Mouse (Mus musculus) c-Kit-negative CD71-positive TER-119-positive erythroid progenitor cells, embryonic 14.5 days (primary cell): ENCODE measurements around the gene Ccdc36.
A peak's percentile ranks its signal among the peaks of the same experiment; 100 is the strongest.

Source experiments
- DNase-seq: peaks from one replicate; pipeline ENCODE4 v3.0.0-alpha.2; 2013; ENCODE audit warnings: low read depth, low spot score

Gene Ccdc36

GRCm38 (mm10) chr9:108445125-108445524, 16.8 kb upstream of the Ccdc36 start:
- no peak for DNase-seq

GRCm38 (mm10) chr9:108441236-108441919, 13.1 kb upstream of the Ccdc36 start:
- no peak for DNase-seq

- DNase-seq: no peak
Observed at GRCm38 (mm10) chr9:108440485-108440884, 12.2 kb upstream of the Ccdc36 start.

DNA sequence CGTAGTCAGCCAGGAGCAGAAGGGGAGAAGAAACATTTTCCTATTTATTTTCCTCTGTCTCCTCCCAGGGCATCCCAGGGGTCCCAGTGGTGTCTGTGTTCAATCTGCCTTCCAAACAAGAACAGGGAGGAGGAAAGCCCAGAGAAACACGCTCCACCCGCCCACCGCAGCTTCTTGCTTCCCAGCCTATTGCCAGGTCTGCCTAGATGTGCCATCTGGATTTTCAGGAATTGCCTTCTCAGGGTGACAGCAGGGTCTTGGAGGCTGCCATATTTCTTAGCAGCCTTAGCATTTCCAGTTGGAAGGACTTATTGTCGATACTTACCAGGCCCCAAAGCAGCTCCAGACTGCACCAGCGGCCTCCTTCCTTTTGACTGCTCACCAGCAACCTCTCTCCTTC, 10.9 kb upstream of the Ccdc36 start:
- DNase-seq: no peak

DNA sequence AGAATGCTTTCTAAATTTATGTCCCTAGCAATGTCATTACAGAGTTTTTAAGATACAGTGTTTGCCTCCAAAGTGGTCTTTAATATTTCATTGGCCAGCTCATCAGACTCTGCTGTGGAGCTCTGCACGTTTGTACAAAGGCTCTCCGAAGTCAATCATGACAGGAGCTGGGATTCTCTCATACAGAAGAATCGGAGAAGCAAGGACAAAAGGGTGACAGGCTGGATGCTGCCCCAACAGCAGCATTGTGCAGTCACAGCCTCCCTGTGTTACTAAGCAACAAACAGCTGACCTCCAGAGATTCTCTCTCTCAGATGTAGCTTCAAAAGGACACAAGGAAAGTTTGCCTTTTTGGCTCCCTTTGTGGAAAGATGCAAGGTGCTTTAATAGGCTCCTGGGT, 7.9 kb upstream of the Ccdc36 start, which contains the start of gene BC048562:
BC048562 (plus strand) TSS at position 301 of the 400 bp plus-strand sequence.
- DNase-seq: no peak

GRCm38 (mm10) chr9:108431431-108432067, 3.3 kb upstream of the Ccdc36 start:
- peak; percentile 20 for DNase-seq

GRCm38 (mm10) chr9:108412221-108412620, 16.1 kb downstream of the Ccdc36 start:
- peak; percentile 4 for DNase-seq

DNA sequence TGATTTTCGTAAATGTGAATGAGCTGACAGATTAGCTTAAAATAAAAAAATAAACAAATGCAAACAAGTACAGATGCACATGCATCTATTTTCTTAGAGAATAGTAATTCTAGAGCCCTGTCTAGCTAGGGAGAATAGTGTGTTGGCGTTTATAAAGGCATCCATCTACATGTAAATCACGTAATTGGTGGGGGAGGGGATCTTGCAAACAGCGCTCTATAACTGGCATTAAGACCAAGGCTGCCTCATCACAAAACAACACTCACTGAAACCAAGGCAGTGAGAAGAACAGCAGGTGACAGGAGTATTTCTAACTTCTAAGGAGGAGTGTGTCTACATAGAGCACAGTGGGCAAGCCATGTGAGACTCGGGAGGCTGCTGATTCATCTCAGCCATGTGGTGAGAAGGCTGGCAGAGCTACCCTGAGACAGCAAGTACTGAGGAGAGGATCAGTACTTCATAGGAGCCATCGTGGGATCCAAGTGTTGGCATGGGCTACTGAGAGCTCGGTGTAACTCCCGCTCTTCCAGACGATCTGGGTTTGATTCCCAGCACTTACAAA, 16.8 kb downstream of the Ccdc36 start:
- DNase-seq: no peak

DNA sequence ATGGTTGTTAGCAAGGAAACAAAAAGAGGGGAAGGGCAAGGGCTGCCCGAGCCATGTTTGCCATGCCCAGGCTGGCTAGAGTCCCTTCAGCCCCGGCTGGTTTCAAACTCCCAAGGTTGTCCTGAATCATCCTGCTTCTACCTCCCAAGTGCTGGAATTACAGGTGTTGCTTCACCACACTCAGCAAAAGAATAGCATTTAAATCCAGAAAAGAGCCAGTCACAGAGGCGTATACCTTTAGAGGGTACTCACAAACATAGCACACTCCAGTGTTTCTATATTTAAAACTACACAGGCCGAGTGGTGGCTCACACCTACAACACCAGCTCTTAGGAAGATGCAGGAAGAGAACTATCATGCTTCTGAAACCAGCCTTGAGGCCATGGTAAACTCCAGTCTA, 18.7 kb downstream of the Ccdc36 start:
- DNase-seq: no peak

GRCm38 (mm10) chr9:108404451-108404850, 23.8 kb downstream of the Ccdc36 start:
- no peak for DNase-seq

DNA sequence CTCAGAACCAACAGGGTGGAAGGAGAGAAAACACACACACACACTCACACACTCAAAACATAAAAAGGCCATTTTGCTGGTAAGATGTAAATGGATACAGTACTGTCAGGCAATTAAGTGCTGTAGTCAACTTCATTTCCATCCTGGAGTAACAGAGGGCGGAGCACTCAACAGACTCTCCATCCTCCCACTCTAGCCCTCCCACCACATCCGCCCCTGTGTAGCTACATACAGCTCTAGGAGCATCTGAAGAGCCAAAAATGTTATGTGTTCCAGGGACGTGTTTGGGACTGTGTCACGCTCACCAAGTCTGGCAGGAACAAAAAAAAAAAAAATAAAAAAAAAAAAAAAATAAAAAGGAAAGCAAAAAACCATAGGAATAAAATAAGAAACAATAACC, 25.2 kb downstream of the Ccdc36 start:
- no peak for DNase-seq

DNA sequence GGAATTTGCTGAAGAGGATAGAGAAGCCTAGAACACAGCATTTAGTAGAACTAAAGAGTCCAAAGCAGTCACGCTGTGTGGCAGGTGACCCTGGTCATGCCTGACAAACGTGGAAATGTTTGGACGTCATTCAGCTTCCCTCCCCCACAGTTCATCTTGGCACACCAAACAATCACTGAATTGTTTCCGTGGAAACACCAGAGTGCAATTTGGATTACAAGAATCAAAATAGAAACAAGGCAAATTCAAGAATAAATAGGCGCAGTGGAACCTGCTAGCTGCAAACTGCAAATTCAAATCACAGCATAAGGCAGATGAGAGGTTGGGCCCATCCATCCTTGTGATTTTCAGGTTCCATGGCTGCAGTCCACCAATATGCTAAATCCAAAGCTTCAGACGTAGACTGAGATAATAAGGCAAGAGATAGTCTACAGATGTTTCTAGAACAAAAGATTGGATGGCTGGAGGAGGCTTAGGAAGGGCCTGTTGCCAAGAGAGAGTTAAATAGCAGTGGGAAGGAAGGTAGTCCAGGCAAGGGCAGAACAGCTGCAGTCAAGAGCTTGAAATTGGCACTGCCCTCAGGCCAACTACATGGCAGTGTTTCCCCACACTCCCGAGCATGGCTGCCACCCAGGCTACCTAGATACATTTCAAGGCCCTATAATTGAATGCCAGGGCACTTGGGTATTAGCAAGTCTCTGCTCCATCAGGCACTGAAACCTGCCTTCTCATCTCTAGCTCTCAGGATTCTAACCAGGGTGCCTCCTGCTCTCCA, 26.9 kb downstream of the Ccdc36 start:
- no peak for DNase-seq

GRCm38 (mm10) chr9:108398324-108398723, 30.0 kb downstream of the Ccdc36 start:
- DNase-seq: no peak

DNA sequence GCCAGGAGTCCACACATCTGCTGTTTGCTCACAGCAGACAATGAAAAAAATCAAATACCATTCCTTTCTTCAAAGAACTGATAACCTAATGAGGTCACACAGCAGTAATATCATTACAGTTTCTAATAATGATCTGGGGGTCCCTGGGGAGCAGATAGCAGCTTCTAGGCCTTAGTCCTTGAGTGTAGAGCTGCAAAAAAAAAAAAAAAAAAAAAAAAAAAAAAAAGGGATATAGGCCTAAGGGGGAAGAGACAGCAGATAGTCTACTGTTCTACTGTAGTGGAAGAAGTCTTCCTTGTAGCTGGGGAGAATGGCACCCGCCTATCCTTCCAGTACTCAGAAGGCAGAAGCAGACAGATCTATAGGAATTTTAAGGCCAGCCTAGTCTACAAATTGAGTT, 32.9 kb downstream of the Ccdc36 start:
- DNase-seq: no peak

- DNase-seq: no peak
Observed at GRCm38 (mm10) chr9:108394191-108394590, 34.1 kb downstream of the Ccdc36 start.

- DNase-seq: no peak
Observed at GRCm38 (mm10) chr9:108392676-108393075, 35.6 kb downstream of the Ccdc36 start, which contains the start of gene 1700102P08Rik. TSS of gene 1700102P08Rik (plus strand) at chr9:108392805.

DNA sequence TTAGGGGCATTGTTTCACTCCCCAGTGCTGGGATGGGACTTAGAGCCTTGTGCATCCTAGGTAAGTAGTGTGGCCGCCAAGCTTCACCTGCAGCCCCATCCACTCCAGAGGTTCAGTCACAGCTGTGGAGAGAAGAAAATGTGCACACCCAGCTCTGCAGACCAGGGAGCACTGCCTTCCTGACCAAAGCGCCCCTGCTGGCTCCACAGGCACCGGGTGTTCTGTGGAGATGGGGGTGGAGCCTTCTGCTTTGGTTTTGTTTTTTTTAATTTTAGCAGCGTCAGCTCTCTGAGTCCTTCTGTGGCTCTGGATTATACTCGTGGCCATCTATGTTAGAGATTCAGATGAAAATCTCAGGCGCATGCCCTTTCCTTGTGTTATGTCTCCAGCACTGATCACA, 39.1 kb downstream of the Ccdc36 start:
- DNase-seq: no peak

GRCm38 (mm10) chr9:108388601-108389000, 39.7 kb downstream of the Ccdc36 start:
- no peak for DNase-seq

GRCm38 (mm10) chr9:108386816-108387215, 41.5 kb downstream of the Ccdc36 start:
- no peak for DNase-seq

- DNase-seq: no peak
Observed at GRCm38 (mm10) chr9:108385006-108385405, 43.3 kb downstream of the Ccdc36 start.

- no peak for DNase-seq
Observed at GRCm38 (mm10) chr9:108381382-108381781, 46.9 kb downstream of the Ccdc36 start.

DNA sequence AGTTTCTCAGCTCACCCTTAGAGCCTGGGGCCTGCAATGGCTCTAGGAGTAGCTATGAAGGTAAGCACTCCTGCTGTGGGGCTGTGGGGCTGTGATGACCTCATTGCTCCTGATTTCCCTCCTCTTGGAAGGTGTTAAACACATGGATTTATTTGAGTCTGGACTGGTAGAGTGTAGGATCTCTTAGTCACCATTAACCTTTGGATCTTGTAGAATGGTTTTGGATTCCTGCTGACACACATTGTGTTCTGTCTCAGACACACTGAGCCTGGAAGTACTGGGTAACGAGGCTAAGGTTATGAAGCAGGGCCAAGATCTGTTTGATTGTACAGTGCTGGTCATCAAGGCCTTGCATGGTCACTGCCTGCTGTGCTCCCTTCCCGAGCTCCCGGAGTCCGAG, 49.0 kb downstream of the Ccdc36 start:
- DNase-seq: no peak
